Mouse (Mus musculus) lung, postnatal 10 days (tissue): ENCODE measurements around the gene Dkc1.

Experiments
- DNase-seq: peaks from one replicate; pipeline ENCODE4 v3.0.0; 2021

Gene Dkc1

DNA sequence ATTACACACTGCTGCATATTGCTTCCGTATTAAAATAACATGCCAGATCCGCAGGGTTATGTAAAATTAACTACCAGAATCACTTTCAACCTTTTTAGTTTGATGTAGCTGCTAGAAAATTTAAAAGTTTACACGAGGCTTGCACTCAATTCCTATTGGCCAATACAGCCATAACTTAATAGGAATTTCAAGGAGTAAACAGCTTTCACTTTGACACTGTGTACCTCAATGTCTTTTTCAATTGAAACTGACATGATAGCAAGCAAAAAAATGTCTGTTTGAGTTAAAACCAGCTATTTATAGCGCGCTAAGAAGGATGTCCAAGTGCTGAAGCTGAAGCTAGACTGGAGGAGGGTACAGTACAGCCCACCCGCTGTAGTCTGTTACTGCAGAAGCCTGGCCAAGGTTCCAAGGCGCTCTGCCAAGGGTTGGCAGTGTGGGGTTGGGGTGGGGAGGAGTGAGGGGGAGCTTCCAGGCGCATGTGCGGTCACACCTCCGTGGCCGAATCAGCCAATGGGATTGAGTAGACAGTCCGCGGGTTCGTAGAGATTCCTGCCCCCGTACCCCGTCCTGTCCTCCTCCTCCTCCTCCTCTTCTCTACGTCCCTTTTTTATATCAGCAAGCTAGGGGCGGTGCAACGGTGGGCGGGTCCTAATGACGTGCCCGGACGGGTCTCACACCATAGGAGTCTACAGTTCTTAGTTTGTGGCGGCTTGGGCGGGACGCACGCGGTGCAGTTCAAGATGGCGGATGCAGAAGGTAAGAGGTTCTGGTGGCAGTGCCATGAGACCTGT lies at the start of gene Dkc1:
TSS of gene Dkc1 (plus strand) at position 486 of the 794 bp plus-strand sequence.
- peak; percentile 95 for DNase-seq

DNA sequence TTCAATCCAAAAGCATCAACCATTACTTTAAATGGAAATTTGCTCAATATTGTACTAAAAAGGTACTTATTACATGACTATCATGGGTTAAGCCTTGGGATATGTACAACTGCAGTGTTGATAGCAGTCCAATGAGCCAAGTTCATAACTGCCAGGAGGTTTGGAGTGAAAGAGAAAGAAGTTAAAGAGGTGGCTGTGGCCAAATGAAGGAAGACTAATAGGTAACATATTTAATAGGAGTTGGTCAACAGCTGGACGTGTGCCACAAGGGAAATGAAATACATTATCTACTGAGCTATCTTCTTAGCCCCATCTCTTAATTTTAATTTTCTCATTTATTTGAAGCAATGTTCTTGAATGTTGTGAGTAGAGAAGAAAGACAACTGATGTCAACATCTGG lies 49.7 kb upstream of the Dkc1 start:
- no peak for DNase-seq

DNA sequence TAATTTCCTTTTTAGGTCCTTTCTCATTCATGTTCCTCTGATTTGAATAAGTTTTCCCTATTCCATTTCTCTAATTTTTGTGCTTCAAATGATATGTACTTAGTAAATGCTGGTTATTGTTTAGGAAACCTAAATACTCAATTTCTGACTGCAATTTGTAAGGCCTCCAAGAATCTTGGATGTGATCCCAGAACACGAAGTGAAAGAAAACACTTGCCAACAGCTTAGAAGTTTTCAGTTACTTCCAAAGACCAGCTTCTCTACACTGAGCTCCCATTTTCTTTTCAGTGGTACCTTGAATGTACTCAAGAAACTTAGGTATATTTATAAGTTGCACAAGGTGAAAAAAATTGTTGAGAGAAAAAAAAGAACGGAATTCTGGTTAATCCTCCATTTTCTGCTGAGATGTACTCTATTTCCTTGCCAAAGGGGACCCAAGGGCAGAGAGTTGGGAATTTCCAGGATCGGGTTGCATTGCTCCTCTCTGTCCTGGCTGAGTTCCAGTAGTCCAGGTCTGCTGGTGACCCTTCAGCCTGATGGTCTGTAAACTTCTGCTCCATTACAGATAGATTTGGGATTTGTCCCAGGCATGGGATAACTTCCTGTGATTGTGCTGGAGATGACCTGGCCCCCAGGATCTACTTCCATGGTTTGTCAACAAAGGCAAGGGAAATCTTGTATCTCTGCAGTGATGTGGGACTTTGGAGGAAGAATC lies 48.6 kb upstream of the Dkc1 start:
- DNase-seq = peak; percentile 45

DNA sequence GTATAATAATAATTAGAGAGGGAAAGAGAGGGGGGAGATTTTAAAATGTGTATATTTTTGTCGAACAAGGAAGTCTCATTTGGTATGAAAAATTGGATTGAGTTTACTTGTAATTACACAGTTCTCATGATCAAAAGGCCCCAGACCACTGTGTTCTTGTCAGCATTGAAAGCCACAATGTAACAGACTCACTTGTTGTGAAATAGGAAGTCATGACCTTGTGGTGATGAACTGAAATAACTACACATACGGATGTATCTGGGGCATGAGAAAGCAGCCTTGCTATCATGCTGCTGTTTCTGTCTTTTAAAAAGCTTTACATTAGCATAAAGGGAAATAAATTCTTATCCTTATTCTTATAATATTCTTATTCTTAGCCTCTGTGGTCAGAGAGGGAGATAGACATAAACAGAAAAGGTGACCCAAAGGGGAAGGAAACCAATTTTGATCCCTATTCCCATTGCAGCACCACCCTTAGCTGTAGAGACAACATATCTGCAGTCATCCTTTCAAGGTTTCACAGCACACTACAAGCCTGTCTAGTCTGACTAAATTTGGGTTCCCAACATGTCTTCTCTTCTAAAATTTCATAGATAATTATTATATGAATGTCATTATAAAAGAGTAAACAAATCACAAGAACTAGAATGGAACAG lies 39.4 kb upstream of the Dkc1 start:
- no peak for DNase-seq

DNA sequence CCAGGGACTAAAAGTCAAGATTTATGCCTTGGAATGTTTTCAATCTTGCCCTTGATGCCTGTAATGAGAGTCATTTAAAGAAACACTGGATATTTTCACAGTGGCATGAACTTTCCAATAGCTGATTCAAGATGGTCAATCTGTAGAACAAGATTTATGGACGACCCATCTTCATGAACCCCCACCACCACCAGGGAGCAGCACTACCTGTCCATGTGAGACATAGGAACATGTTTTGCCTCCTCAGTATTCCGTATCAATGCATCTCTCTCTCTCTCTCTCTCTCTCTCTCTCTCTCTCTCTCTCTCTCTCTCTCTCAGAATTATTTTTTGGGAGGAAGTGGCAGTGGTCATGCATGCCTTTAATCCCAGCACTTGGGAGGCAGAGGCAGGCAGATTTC lies 13.3 kb upstream of the Dkc1 start:
- DNase-seq = peak; percentile 14

DNA sequence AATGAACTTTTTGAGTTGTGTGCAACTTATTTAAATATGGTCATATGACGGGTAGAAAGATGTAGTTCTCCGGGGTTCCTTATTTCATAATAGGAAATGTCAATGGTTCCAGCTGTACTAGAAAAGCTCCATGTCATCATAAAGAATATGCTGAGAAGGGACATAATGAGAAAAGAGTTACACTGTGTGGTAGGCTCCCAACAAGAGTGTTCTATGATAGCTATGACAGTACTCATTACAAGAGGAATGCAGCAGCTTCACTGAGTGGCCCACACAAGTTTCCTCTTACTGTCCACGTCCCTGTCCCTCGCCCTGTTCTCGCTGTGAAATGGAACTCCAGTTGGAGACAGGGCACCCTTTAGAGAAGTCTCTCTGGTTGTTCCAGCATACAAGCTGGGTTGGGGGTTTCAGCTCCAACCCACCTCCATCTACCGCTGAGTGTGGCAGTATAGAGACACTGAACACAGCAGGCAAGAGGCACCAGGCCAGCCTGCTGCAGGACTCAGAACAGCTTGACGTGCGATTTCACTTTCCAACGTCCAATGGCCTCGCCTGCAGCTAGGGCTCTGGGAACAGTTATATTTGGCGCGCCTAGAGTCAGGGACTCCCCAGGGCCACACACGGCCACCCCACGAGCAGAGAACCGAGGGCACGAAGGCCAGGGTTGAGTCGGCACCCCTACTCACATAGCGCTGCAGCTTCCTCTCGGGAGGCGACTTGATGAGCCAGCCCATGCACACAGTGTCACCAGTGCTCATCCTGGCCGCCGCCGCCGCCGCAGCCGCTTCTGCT lies 11.5 kb upstream of the Dkc1 start:
- peak; percentile 5 for DNase-seq

DNA sequence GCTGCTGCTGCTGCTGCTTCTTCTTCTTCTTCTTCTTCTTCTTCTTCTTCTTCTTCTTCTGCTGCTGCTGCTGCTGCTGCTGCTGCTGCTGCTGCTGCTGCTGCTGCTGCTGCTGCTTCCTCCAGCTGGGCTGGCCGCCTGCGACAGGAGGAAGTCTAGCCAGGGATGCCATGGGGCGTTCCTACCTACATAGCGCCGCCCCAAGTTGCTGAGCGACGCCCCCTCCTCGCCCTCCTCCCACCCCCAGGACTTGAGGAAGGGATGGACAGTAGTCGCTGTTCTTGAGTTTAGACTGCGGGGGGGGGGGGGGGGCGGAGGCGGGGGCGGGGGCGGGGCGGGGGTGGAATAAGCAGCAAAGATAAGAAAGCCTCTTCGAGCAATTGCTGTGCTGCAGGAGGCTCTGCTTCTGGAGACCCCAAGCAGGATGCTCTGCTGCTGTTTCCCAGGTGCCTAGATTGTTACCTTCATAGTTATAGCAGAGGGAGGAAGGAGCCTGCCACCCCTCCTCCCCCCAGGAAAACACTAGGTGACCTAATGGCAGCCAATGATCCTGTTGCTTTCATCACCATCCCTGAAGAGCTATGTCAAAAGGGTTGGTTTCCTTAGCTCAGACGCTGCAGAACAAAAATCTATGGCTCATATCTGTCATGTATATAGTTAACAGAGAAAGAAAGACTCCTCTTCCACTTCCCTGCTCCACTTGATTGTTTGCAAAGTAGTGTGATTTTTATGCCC lies 10.7 kb upstream of the Dkc1 start, which contains the start of gene Gab3:
TSS of gene Gab3 (minus strand) at position 685 of the 735 bp plus-strand sequence.
- DNase-seq = peak; percentile 76

DNA sequence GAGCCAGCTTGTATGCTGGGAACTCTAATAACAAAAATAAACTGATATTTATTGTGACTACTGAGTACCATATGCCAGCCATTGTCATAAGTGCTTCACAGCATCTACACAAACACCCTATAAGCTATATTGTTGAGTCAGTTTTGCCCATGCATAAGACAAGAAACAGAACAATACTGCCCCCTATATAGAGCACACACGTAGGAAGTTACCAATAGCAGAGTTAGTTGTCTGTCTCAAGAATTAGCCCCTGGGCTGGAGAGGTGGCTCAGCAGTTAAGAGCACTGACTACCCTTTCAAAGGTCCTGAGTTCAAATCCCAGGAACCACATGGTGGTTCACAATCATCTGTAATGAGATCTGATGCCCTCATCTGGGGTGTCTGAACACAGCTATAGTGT lies 10.0 kb upstream of the Dkc1 start:
- no peak for DNase-seq

DNA sequence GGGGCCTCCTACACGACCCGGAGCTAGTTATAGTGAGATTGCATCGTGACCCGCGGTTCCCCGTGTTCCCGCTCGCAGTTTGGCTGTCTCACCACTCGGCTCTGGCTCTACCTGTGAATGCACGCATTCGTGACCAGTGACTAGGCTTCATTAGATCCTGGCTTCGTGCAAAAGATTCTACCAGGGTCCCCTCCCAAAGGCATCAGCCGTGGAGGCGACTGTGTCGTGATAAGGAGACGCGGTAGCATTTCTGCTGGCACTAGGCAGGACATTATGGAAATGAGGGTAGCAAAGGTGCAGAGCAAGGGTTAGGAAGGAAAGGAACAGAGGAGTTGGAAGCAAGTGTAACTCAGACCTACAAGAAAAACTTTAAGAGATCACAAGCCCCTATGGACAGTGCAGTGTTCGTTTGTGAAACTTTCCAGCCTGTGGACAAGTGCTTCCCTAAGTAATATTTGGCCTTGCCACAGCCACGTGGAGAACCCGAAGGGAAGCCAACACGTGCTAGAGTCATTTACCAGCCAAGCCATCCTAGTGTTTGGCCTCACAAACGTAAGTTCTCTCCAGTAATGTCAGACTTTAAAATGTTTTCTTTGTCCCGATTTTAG lies 613 bp downstream of the Dkc1 start:
- peak; percentile 1 for DNase-seq

DNA sequence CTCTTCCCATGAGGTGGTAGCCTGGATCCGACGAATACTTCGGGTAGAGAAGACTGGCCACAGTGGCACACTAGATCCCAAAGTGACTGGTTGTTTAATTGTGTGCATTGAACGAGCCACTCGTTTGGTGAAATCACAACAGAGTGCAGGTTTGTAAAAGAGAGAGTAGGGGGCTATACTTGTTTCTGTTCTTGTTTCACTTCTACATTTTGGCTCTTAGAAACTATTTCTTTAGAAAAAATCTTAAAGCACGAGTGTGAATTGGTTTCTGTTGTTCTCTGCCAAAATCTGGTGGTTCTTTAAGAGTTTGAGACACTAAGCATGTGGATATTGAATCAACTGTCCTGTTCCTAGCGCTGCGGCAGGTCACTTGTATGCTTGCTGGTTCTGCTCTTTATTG lies 3.1 kb downstream of the Dkc1 start:
- no peak for DNase-seq

DNA sequence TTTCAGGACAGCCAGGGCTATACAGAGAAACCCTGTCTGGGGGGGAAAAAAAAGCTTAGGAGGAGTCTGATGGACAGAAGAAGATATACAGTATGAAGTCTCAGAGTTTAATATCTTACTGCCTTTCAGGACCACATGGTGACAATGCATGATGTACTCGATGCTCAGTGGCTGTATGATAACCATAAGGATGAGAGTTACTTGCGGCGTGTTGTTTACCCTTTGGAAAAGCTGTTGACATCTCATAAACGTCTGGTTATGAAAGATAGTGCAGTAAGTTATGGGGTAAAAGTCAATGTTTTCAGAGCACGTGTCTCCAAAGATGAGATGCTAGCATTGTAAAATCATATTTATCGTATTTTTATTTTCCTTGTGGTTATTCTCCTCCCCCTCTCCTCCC lies 6.6 kb downstream of the Dkc1 start:
- DNase-seq = no peak

DNA sequence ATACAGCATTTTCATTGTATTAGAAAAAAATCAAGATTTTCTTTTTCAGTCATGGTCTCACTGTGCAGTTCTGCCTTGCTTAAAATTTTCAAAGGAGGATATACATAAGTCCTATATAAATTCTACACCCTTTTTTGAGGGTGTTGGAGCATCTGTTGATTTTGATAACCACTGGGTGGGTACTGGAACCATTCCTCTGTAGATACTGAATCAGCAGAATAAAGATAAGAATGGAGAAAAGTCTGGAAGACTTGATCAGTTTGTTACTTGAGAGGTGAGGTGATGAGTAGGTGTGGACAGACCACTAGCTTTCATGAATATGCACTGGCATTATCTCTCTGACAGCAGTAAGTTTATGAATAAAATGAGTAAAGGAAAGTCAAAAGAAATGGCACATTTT lies 19.9 kb downstream of the Dkc1 start:
- DNase-seq = no peak

DNA sequence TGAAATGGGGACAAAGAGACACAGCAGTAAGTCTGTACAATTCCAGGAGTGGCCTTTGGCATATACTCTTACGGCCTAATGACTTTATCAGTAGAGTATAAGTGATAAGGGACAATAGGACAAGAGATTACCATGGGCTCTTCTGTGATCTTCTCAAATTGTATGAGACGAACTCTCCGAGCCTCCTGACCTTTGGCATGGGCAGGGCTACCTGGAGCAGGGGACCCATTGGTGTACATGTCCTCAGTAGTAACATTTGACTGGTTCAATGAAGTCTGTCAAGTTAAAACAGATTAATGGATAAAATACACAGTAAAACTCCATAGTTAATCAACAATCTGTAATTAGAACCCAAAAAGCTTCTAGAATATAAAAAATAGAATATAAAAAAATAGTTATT lies 30.0 kb downstream of the Dkc1 start:
- DNase-seq = no peak

DNA sequence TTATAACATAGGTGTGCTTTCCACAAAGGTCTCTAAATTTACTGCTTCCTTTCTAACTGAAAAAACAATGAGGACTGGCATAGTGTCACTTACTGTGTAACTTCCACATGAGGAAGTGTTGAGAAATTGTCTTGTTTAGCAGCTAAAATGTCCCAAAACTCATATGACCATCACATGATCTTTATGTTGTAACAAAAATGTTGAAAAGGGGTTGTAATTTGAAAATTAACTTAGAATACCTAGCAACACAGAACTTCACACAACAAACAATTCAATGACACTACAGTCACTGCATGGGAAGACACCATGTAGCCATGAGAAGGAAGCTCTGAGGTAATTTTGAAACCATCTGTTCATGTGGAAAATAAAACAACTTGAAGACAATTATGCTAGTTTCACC lies 31.2 kb downstream of the Dkc1 start:
- DNase-seq = no peak

DNA sequence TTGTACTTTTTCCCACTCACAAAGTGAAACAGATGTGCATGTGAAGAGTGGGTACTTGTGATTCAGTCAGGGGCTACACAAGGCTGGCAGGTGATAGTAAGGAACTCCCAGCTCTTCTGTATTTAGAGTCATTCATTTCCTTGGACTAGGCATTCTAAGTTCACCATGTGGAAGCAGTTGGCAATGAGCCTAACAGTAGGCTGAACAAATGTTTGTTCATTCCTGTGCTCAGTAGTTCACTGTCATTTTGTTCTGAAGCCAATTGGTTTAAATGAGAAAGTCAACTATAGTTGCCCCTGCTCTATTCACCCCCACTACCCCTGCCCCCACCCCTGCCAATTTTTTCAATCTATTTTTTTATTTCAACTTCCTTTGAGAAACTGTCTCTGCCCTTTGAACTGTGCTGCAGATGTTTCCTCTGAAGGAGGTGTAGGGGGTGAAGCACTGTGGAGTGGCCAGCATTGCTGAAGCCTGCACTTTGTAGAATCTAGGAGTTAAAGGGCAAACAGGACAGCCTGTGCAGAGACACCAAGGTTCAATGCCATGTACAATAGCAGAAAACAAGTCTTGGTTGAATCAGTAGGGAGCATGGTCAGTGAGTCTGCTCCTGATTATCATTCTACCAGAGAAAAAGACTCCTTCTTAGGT lies 32.8 kb downstream of the Dkc1 start:
- peak; percentile 6 for DNase-seq

DNA sequence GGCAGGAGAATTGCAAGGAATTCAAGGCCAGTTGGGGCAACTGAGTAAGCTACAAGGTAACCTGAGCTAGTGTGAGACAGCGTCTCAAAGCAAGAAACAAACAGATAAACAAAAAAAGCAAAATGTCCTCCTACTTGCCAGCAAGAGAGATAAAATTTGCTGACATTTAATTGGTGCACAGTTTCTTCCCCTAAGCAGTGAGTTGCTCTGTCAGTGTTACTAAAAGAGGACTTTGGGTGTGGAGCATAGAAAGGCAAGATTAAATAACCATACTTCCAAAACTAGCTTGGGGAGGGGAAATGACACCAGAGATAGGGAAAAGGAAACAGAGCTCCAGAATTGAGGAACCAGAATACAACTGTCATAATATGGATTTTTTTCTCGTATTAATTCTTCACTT lies 33.8 kb downstream of the Dkc1 start:
- DNase-seq = no peak

DNA sequence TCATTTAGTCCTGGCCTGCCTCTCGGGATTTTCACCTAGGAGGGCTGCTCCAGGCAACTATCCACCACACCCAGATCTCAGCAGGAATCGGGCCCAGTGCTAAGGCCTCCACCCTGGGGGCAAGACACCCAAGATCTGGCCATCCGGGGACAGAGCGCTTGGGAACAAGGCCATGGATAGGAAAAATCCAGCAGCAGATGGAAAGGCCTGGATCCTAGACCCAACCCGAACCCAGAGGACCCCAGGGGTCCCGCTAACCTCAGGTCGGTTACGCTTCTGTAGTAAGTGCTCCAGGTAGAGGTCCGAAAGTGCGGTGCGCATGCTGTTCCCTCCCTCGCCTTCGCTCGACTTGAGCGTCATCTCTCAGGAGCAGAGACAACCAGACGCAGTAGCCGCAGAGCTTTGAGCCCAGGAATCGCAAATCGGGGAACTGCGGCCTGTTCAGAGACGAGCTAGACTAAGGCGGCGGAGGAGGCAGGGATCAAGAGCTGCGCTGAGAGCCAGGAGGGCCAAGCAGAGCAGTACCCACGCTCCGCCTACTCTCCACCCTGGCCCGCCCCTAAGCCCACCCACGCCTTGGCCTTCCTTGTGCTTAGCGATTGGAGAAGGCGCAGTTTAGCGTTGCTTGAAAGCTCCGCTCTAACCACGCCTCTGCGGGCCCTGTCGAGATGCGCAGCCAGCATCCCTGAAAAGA lies 35.0 kb downstream of the Dkc1 start, which contains the start of gene Mpp1:
TSS of gene Mpp1 (minus strand) at position 550 of the 694 bp plus-strand sequence.
- DNase-seq = peak; percentile 91

DNA sequence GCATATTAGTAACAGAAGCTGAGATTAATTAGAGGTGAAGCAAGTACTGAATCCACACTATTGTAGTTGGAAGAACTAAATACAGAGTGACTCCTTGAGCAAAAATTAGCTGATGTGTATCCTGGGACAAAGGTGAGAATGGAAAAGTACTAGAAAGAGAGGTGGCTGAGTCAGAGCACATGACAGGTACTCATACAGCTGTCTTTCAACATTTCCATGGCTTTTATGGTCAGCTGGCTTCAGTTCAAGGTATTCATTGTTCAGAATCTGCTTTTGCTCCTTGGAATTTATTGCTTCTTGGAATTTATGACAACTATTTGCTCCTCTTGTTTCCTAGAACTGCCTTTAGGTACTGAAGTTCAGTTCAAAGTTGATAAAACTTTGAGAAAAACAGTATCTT lies 41.3 kb downstream of the Dkc1 start:
- no peak for DNase-seq

DNA sequence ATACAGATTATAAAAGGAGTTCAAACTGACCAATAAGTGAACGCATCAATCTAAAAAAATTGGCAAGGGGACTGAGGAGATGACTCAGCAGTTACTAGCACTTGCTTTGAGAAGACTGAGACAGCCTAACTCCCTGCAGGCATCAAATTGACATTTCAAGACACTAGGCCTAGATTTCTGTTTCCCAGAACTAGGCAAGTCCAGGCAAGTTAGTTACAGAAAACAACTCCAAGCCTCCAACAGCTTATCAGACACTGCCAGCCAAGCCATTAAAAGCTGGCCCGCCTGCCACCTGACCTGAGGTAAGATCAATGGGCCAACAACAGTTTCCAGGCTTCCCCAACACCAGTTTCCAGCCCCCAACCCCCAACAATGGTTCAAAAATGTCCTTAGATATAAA lies 42.1 kb downstream of the Dkc1 start:
- DNase-seq = no peak

DNA sequence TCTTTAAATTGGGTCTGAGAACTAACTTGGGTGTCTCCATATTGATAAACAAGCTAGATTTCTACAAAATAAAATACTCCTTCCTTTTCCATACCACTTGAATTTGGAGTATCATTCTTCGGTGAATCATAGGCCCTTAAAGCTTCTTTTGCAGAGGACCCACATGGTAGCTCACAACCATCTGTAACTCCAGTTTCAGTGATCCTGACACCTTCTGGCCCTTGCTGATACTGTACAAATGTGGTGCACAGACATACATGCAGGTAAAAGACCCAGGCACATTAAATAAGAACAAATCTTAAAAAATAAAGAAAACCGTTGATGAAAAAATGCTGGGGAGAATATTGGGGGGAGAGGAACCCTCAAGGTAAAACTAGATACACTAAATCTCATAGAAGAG lies 42.5 kb downstream of the Dkc1 start:
- DNase-seq = no peak

DNA sequence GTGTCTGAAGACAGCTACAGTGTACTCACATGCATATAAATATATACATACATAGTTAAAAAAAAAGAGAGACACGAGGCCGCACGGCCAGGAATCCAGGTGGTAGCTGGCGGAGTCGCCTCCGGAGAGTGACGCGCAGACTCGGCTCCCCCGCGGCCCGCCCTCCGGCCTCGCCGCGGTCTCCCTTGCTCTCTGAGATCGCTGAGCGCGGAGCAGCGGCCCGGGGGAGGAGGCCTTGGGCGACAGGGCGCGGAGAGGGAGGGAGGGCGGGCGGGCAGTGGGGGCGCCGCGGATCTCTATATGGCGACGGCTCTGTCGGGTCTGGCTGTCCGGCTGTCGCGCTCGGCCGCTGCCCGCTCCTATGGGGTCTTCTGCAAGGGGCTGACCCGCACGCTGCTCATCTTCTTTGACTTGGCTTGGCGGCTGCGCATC lies 47.5 kb downstream of the Dkc1 start:
- peak; percentile 12 for DNase-seq
